Mouse (Mus musculus) lung, postnatal 0 days (tissue): ENCODE data around the gene Saa3.

ENCODE experiments used
- CTCF ChIP-seq: IDR thresholded peaks from 2 replicates; pipeline ENCODE4 v1.5.1; 2016; ENCODE audit warnings: antibody characterized with exemption, mild to moderate bottlenecking
- EP300 ChIP-seq: IDR thresholded peaks from 2 replicates; pipeline ENCODE4 v1.6.1; 2016; ENCODE audit warnings: antibody characterized with exemption, mild to moderate bottlenecking, control low read depth

GRCm38 (mm10) chr7:46675886-46676285, 39.6 kb downstream of the Saa3 start:
- TF ChIP-seq EP300: no peak
- no peak for TF ChIP-seq CTCF
